Mouse (Mus musculus) heart, postnatal 0 days (tissue): ENCODE data around the gene Coch.

Source experiments
- CTCF ChIP-seq: IDR thresholded peaks from 2 replicates; pipeline ENCODE4 v1.5.1; 2016; ENCODE audit warnings: antibody characterized with exemption, control low read depth, low read depth
- EP300 ChIP-seq: IDR thresholded peaks from 2 replicates; pipeline ENCODE4 v1.6.1; 2016; ENCODE audit warnings: antibody characterized with exemption, low read depth

DNA sequence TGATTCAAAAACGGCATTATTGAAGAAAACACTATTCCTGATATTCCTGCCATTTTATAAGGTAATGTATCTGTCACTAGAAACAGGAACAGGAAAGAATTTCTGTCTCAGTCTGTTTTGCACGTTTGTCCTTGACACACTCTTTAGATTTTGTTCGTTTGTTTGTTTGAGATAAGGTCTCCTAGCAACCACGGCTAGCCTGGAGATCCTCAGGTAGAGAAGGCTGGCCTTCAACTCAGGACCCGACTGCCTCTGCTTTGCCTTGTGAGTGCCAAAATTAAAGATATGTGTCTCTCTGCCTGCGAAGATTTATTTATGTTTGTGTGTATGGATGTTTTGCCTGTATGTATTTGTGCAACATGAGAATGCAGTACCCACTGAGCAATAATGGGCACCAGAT lies 48.7 kb downstream of the Coch start:
- no peak for TF ChIP-seq CTCF
- no peak for TF ChIP-seq EP300
